Mouse (Mus musculus) lung, adult 2 months (tissue): ENCODE data around the gene Rpl10.

ENCODE experiments used
- CTCF ChIP-seq: fragments of 200-500 bp; IDR thresholded peaks from 2 replicates; pipeline ENCODE4 v1.5.1; 2011; ENCODE audit warnings: mild to moderate bottlenecking, low read length, control low read depth; ENCODE audit not compliant: insufficient read depth
- POLR2A ChIP-seq: fragments of 200-500 bp; IDR thresholded peaks from 2 replicates; pipeline ENCODE4 v1.6.1; 2011; ENCODE audit warnings: low read depth, mild to moderate bottlenecking, control low read depth, low read length, borderline replicate concordance; ENCODE audit errors: extremely low read depth

GRCm38 (mm10) chrX:74246213-74246681, 24.4 kb upstream of the Rpl10 start:
- TF ChIP-seq CTCF = no peak
- peak; percentile 98 for TF ChIP-seq POLR2A
